Mouse (Mus musculus): Measurements from ENCODE around the gene Arl15.

DNA sequence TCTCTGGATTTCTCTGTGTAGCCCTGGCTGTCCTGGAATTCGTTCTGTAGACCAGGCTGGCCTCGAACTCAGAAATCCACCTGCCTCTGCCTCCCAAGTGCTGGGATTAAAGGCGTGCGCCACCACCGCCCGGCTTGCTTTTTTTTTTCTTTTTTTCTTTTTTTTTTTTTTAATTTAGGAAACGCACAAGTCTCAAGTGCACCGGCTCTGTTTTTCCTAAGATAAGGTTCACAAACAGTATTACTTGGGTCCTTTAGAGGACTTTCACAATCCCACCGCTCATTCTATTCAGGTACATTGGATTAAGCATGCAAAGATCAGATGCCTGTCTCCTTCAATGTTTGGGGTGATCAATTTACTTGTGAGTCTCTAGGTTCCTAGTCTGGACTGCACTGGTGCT lies 668 bp upstream of the Arl15 start:
- TF ChIP-seq CTCF (IDR thresholded peaks at IDR 0.05; ENCODE audit: low read depth) (no peak), EP300 (IDR thresholded peaks at IDR 0.05; ENCODE audit: low read depth) (no peak)
